Mouse (Mus musculus): ENCODE results near the gene Parp6.
A peak's percentile ranks its signal among the peaks of the same experiment; 100 is the strongest.

Parp6 gene

DNA sequence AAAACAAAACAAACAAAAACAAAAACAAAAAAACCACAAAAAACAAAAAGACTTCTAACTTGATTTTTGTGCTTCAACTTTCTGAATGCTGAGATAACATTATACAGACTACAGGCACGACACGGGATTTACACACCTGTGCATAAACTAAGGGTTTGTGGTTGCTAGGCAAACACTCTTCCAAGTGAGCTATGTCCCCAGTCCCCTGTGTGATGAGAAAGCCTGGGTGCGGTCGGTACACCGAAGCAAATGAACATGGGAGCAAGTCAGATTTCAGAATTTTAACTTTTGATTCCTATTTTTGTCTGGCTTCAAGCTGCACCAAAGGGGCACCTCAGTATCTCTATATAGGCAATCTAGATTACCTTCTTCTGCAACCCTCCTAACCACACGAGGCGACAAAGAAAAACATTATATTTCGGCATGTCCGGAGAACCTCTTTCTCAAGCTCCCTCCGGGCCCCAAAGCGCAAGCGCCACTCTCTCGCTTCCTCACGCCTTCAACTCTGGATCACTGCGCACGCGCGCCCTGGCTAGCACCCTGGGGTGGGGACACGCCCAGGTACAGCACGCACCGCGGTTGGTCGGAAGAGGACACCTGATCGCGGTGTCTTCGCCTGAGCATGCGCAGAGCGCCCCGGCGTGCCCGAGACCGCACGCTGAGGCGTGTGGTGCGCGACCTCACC, at the start of gene Parp6:
TSS of gene Parp6 (plus strand) at position 663 of the 685 bp plus-strand sequence.
- peak; percentile 100 for DNase-seq (ENCODE audit: low spot score)

DNA sequence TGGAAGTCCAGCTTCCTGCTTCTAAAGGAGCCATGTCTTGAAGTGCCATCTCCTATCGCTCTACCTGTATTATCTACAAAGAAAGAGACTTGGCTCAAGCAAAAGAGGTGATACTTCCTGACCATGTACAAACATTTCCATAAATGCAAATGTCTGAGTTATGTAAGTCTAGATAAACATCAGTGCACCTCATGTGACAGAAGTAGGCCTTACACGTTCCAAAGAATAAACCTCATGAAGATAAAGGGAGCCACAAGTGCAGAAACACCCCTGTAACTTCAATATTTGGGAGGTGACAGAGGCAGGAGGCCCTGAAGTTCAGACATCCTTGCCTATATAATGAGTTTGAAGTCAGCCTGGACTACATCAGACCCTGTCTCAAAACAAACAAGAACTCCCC, 45.2 kb upstream of the Parp6 start:
- no peak for DNase-seq (ENCODE audit: low spot score)

DNA sequence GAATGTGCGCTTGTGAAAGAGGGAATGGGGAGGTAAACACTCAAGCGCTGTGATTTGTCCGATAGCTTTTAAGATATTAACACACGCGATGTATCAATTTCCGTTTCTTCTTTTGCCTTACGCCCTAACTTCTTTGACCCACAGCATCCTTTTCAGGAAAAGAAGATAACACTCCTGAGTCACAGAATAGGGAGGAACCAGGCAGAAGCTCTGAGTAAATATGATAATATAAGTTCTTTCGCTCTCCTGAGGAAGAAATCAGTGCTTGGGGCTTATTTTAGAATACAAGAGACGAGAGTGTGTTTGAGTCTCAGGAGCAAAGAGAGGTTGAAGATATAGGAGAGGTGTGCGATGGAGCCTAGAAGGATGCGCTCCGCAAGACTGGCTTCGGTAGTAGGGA, 39.7 kb upstream of the Parp6 start:
- DNase-seq (ENCODE audit: low spot score): no peak

DNA sequence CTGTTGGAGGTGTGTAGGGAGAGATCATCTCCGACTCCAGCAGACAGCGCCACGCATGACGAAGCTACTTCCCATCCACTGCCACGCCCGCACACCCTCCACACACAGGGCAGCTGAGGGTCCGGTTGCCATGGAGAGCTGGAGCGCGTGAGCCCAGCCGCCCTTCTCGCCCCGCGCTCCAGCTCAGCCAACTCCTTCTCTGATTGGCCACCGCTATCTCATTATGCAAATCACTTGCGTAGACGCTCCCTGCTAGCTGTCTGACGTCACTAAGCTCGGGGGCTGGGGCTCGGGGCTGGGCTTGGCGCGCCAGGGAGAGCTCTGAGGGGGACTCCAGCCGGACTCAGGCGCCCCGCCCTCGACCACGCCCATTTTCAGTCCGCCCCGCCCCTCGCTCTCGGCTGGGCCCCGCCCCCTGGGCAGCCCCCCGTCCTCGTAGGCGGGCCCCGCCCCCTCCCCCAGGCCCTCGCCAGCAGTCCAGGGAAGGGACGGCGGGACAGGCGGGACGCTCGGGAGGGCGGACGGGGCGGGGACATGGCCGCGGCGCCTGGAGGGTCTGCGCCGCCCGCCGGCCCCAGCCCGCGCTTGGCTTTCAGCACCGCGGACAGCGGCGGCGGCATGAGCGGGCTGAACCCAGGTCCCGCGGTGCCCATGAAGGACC, 39.1 kb upstream of the Parp6 start, which contains the start of gene Celf6:
TSS of gene Celf6 (plus strand) at position 74 of the 661 bp plus-strand sequence.
- DNase-seq (ENCODE audit: low spot score): peak; percentile 61

DNA sequence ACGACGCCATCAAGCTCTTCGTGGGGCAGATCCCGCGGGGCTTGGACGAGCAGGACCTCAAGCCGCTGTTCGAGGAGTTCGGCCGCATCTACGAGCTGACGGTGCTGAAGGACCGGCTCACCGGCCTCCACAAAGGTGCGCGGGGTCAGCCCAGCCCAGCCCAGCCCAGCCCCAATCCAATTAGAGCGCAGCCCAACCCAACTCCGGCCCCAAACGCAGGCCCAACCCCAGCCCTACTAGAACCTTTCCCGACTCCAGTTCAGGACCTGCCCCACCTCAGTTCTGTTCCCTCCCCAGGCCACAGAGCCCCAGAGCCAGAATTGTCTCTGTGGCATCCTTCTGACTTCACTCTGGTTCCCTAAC, 38.6 kb upstream of the Parp6 start:
- DNase-seq (ENCODE audit: low spot score): no peak

DNA sequence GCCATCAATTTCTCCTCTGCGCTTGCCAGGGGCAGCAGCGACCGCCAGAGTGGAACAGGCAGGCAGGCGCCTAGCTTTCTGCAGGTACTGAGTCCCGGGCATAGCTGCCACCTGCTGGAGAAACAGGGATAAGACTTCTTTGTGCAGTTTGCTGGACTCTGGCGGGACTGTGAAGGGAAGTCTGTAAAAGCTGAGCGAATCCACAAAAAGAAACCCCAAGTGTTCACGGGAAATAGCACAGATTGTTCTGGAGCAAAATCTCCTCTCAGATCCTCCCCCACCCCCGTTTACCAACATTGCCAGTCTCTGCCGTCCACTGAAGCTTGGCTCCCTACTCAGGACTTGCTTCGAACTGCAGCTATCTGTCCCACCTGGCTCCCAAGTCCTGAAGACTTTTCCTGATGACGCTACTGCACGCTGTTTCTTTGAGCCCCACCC, 32.2 kb upstream of the Parp6 start:
- peak; percentile 53 for DNase-seq (ENCODE audit: low spot score)

DNA sequence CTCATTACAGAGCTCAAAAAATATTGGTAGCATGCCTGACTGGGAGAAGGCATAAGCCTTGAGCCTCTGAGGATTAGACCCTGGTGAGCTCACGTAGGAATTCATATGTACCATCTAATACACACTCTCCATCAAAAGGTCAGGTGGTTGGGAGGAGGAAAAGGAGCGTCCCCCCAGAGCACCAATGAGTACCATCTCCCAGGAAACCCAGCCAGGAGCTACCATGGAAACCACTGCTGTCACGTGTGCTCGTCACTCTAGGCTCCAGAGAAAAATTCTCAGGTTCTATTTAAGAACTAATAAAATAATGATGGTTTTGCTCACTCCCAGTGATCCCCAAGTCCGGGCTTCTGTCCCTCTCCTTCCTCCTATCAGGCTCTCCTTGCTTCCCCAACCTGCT, 28.8 kb upstream of the Parp6 start:
- DNase-seq (ENCODE audit: low spot score): no peak

DNA sequence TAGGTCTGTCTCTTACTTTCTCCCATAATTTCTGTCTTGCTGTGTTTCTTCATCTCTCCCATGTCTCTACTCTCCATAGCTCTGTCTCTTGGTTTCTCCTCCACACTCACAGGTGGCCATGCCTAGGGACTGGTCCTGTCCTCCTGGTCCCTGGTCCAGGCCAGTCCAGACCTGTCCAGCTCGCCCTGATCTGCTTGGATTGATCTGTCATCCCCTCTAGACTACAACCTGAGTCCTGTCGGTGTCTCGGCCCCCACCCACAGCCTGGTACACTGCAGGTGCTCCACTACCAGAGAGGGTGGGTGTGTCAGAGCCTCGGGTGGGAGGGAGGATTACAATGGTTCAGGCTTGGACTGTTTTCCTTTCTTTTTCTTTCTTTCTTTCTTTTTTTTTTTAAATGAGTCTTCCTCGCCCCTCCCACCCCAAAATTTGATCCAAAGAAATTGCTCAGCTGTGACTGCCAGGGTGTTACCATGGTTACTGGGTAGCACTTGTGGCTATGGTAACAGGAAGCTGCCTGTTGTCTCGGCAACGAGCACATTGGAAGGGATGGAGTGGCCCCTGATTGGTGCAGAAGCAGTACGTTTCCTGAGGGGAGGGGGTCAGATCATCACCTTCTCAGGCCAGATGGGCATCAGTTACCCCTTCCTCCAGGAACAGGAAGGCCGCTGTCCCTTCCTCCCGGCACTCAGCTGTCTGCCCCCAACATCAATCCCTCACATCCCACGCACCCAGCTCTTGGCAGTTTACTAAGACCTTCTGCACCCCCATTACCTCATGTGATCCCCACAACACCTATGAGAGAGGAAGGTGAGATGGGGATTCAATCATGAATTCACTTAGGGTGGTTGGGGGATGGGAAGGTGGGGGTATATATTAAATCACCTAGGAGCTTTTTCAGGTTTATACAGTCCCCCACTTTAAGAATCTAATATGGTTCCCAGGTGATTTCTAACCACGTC, 28.1 kb upstream of the Parp6 start:
- no peak for DNase-seq (ENCODE audit: low spot score)

DNA sequence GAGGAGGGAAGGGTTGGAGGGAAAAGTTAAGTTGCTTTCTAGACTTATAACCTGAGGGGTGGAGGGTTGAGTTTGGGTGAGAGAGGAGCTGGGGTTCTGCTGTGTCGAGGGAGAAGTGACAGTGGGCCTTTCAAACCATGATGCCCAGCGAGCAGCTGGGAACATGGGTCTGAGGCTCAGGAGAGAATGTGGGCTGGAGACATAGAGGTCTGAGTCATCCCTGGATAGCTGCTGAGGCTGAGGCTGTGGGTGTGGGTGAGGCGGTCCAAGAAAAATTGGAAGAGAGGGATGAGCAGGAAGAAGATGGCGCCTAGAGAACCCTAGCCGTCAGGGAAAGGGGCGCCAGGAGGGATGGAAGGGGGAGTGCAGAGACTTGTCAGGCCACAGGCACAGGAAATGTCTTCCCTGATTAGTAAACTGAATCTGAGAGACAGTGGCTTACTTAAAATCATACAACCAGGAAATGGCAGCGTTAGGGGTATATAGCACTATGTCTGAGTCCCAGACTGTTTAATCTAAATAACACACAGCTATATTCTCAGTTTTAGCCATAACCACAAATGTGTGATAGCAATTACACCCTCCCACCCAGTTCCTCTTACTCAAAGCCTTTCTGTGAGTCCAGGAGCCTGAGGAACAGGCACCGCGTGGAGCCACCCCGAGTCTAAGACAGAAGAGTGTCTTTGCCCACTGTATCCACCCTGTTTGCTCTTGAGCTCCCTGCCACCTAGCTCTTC, 27.2 kb upstream of the Parp6 start:
- DNase-seq (ENCODE audit: low spot score): no peak

DNA sequence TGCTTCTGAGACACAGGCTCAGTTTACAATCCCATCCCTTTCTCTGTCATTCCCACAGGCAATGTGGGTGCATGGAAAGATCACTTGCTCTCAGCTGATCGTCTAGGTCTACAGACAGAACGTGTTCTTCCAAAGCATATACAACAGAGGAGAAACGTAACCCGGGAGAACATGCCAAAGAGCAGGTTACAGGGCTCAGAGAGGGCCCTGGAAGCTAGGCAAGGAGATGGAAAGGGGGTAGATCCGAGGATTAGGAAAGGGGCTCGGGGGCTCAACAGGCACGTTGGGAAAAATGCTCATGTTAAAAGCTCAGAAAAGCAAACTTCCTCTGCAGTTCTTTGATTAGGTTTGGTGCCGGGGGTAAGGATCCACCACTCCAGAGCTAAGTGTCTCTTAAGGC, 15.4 kb upstream of the Parp6 start:
- no peak for DNase-seq (ENCODE audit: low spot score)

DNA sequence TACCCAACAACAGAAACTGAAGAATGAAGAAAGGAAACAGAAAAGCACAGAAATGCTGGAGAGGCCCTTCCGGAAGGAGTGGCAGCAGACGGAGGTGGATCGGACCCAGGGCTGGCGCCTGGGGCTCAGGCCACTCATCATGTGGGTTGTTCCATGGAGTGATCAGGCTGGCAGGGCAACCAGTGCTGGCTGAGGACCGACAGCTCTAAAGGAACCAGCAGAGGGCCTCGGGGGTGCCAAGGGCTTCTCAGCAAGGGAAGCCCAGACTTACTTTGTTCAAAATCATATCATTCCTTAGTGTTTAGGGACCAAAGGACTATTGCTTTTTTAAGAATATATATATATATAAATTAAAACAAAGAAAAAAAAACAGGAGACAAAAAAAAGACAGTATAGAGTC, 11.1 kb upstream of the Parp6 start:
- DNase-seq (ENCODE audit: low spot score): no peak

DNA sequence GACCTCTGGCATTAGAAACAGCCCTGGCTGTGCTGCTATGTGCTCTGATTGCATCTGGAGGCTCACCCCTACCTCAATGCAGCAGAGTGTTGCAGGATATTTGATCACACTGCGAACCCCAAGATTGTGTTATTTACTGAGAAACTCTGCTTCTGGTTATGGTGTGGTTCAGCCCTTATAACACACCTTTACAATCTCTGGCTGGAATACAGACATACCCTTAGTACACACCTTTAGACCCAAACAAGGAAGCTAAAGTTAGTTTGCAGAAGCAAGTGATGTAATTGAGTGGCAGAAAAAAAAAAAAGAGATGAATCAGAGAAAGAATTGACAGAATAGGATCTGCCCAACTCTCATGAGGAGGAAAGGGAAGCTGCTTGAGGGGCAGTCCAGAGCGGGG, 6.1 kb upstream of the Parp6 start:
- DNase-seq (ENCODE audit: low spot score): no peak

DNA sequence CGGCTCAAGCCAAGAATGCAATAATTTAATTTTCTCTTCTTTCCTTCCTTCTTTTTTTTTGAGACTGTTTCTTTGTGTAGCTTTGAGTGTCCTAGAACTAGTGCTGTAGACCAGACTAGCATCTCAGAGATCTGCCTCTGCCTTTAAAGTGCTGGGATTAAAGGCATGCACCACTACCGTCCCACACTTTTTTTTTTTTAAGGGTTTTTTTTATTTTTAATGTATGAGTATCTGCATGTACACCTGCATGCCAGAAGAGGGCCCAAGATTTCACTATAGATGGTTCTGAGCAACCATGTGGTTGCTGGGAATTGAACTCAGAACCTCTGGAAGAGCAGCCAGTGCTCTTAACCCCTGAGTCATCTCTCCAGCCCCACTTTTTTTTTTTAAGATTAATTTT, 1.3 kb upstream of the Parp6 start:
- DNase-seq (ENCODE audit: low spot score): no peak

DNA sequence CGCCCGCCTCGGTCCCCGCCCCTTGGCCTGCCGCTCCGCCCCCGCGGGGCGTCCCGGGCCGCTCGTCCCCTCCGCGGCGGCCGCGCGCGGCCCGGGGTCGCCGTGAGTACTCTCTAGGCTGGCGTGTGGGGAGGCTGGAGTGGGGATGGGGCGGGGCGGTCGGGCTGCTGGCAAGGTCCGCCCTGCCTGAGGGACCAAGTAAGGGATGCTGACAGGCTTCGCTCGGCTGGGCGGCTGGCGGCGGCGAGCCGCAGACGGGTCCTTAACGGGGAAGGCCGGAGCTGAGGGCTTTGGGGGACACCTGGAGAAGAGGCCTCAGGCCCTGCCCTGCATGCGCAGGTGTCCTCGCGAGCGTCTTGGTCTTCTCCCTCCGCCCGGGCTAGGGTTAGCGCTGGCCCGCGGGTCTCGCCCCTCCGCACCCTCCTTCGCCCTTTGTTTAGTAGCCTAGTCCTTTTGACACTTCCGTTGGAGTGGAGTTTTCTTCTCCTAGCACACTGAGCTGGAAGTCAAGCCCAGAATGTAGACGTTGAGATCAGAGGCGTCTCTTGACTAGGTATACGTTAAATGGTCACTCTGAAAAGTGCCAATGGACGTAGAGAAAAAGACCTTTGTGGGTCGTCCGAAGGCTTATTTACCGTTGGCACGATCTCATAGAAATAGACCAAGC, 356 bp downstream of the Parp6 start:
- no peak for DNase-seq (ENCODE audit: low spot score)

DNA sequence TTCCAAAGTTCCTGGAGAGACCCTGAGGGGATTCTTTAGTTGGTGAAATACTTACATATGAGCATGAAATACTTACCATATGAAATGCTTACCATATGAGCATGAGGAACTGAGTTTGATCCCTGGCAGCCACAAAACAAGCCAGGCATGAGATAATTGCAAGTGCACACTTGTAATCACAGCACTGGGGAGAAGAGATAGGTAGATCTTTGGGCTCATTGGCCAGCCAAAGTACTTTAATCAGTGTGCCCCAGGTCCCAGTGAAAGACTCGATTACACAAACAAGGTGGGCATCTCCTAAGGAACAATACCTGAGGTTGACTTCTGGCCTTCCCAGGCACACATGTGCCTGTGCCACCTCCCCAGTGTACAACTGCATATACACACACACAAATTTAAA, 21.3 kb downstream of the Parp6 start:
- no peak for DNase-seq (ENCODE audit: low spot score)

DNA sequence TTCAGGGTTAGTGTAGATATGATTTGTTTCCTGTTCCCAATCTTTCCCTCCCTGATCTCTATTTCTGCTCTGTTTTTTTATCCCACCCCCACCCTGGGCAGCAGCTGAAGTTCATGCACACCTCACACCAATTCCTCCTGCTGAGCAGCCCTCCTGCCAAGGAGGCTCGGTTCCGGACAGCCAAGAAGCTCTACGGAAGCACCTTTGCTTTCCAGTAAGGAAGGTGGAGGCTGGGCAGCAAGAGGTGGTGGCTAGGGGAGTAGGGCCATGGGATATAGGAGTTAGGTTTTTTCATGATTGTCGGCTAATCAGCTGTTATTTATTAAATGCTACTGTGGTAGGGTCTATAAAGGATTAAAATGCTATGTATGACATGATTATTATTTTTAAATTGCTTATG, 22.9 kb downstream of the Parp6 start:
- DNase-seq (ENCODE audit: low spot score): no peak

DNA sequence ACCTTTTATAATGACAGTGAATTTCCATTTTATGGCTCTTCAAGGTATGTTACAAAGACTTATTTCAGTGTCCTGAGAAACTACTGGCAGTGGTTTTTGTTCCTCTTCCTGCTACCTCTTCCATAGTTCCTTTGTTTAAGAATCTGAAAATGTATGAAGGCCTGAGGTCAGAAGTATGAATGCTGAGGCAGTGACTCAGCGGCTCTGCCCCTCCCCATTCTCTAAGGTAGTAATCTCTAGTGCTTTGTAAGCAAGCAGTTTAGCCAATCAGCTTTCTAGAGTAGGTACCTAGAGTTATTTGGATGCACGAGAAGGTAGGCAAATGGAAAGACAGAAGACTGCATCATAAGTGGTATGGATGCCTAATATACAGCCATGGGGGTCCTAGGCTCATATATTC, 24.2 kb downstream of the Parp6 start:
- no peak for DNase-seq (ENCODE audit: low spot score)

DNA sequence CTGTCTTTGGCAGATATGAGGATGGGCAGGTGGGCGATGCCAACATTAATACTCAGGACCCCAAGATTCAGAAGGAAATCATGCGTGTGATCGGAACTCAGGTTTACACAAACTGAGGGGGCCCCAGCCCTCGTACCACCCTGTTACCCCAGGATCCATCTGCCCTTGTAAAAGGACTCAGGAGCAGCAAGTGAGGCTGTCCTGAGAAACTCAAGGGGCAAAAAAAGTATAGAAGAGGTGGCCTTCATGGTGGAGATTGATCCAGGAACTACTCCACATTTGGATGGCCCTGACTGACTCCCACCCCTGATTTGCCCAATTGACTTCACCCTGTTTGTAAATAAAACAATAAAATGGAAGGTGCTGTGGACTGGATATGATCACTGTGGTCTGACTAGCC, 32.8 kb downstream of the Parp6 start:
- no peak for DNase-seq (ENCODE audit: low spot score)

DNA sequence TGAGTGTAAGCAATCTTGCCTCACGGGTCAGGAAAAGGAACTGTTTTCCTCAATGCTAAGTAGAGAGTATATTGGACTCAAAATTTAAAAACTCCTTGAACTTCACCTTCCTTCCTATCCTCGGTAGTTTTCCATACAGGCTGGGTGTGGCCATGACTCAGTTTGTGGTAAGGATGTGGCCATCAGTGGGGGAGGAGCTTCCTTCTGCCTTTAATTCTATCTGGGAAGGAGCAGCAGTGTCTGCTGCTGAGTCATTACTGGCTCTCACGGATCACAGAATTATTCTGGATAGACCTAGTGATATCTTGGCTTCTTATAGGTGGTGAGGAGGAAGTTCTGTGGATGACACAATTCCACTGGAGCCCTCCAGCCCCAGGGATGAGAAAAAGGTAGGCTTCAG, 36.3 kb downstream of the Parp6 start:
- no peak for DNase-seq (ENCODE audit: low spot score)

DNA sequence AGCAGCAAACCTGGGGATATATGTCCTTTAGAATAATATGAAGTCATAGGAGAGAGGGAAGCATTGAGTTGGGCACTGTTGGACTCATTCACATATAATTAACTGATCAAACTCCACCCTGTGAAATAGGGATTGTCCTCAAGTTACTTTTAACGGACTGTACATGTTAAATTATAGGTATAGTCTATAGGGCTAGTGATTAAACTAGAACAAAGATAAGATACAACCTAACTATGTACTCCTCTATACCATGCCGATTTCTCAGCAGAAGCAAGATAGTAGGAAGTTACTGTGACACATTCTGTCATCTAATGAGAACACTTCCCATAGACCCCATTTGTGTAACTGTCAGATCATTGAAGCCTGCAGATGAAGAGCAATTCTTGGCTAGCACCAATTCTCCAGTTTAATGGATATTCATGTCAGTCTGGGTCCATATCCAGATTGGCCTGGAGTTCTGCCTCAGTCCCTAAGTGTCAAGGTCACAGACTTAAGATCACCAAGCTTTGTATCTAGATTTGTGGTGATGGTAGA, 37.4 kb downstream of the Parp6 start:
- no peak for DNase-seq (ENCODE audit: low spot score)

DNA sequence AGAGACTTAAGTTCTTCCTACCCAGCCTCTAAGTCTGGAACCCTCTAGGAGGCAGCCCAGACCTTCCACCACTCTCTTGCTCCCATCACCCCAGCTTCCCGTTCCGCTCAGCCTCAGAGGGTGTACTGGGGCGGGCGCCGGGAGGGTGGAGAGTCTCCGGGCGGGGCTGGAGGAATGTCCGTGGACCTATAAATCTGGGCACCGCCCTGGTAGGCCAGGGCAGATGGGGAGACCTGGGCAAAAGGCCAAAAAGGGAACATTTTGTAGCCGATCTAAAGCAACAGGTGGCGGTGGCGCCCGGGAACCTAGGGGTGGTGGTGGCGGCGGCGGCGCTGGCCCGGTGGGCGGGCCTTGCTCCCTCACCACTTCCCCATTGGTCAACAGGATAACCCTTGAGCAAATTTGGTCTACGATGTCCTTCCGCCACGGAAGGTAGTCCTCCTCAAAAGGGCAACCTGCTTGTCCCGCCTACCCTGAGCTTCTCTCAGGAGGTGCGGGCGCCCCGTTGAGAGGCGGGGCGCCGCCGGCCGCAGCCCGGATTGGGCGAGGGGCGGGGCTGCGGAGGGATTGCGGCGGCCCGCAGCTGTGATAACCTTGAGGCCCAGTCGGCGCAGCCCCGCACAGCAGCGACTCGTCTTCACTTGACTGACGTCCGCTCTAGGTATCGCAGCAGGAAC, 39.0 kb downstream of the Parp6 start, which contains the start of gene Pkm:
TSS of gene Pkm (plus strand) at position 411 of the 677 bp plus-strand sequence.
- peak; percentile 96 for DNase-seq (ENCODE audit: low spot score)
